Mouse (Mus musculus): Measurements from ENCODE around the gene Acsl5. TPM values are rescaled to one million over a fixed set of nuclear protein-coding genes. Genes with fewer than 3 reads are reported as not detected.

Acsl5 gene
- polyA plus RNA-seq, 1 experiment from 2014 or later = 63.2 TPM

- H3K27ac ChIP-seq (replicated peaks) = no peak overlapping the region
- H3K9me3 ChIP-seq (ENCODE audit: control insufficient read depth, low read length) = no peaks in the 10 kb centered on the region
- ATAC-seq (ENCODE audit: low FRiP score, low TSS enrichment) (no peak), DNase-seq (ENCODE audit: low spot score) (no peak)
- no peak overlapping the region for H3K4me2 ChIP-seq (replicated peaks; ENCODE audit: low read depth)
- no peak overlapping the region for H3K4me3 ChIP-seq (ENCODE audit: low read depth, low read length)
- no peak for TF ChIP-seq CTCF (IDR thresholded peaks at IDR 0.05; ENCODE audit: low read depth)
- TF ChIP-seq EP300 (optimal IDR thresholded peaks at IDR 0.05) = no peak
- H3K9ac ChIP-seq (ENCODE audit: low read length) = no peak overlapping the region
- H3K36me3 ChIP-seq (ENCODE audit: control insufficient read depth, insufficient read depth, low read length) = no peaks in the 10 kb centered on the region
- no peaks in the 10 kb centered on the region for H3K27me3 ChIP-seq (ENCODE audit: control insufficient read depth, insufficient read depth, low read length)
- H3K4me1 ChIP-seq (replicated peaks; ENCODE audit: control insufficient read depth, insufficient read depth) = no peaks in the 10 kb centered on the region; the same call in none of the 2 replicates
- 78% methylated on average over 3 of the region's 3 CpGs for WGBS
These were observed 13.5 kb downstream of the Acsl5 start for GRCm38 (mm10) chr19:55265269-55265668.

GRCm38 (mm10) chr19:55266786-55267185 is 15.0 kb downstream of the Acsl5 start:
- Histone ChIP-seq H3K9me3 (ENCODE audit: control insufficient read depth, low read length) (no peaks in the 10 kb centered on the region), H3K27ac (replicated peaks) (peak overlapping the region; percentile 58), H3K4me3 (ENCODE audit: low read depth, low read length) (no peak overlapping the region), H3K27me3 (ENCODE audit: control insufficient read depth, insufficient read depth, low read length) (no peaks in the 10 kb centered on the region), H3K9ac (ENCODE audit: low read length) (no peak overlapping the region), H3K4me1 (replicated peaks; ENCODE audit: control insufficient read depth, insufficient read depth) (no peaks in the 10 kb centered on the region; the same call in none of the 2 replicates), H3K36me3 (ENCODE audit: control insufficient read depth, insufficient read depth, low read length) (no peaks in the 10 kb centered on the region), H3K4me2 (replicated peaks; ENCODE audit: low read depth) (no peak overlapping the region)
- no peak for ATAC-seq (ENCODE audit: low FRiP score, low TSS enrichment)
- TF ChIP-seq CTCF (IDR thresholded peaks at IDR 0.05; ENCODE audit: low read depth) (no peak), EP300 (optimal IDR thresholded peaks at IDR 0.05) (peak; percentile 64)
- 67% methylated on average over 3 of the region's 3 CpGs for WGBS
- DNase-seq (ENCODE audit: low spot score) = no peak

GRCm38 (mm10) chr19:55268150-55268549 is 16.4 kb downstream of the Acsl5 start:
- DNase-seq (ENCODE audit: low spot score) = peak; percentile 32
- TF ChIP-seq EP300 (optimal IDR thresholded peaks at IDR 0.05) (no peak), CTCF (IDR thresholded peaks at IDR 0.05; ENCODE audit: low read depth) (no peak)
- H3K27me3 ChIP-seq (ENCODE audit: control insufficient read depth, insufficient read depth, low read length) = no peaks in the 10 kb centered on the region
- WGBS = 31% methylated on average over 3 of the region's 3 CpGs
- no peaks in the 10 kb centered on the region; the same call in none of the 2 replicates for H3K4me1 ChIP-seq (replicated peaks; ENCODE audit: control insufficient read depth, insufficient read depth)
- no peak overlapping the region for H3K4me2 ChIP-seq (replicated peaks; ENCODE audit: low read depth)
- peak; percentile 82 for ATAC-seq (ENCODE audit: low FRiP score, low TSS enrichment)
- no peaks in the 10 kb centered on the region for H3K9me3 ChIP-seq (ENCODE audit: control insufficient read depth, low read length)
- no peak overlapping the region for H3K9ac ChIP-seq (ENCODE audit: low read length)
- no peak overlapping the region for H3K4me3 ChIP-seq (ENCODE audit: low read depth, low read length)
- H3K27ac ChIP-seq (replicated peaks) = peak overlapping the region; percentile 58
- no peaks in the 10 kb centered on the region for H3K36me3 ChIP-seq (ENCODE audit: control insufficient read depth, insufficient read depth, low read length)

GRCm38 (mm10) chr19:55269051-55269450 is 17.3 kb downstream of the Acsl5 start:
- DNase-seq (ENCODE audit: low spot score) = no peak
- no peak for ATAC-seq (ENCODE audit: low FRiP score, low TSS enrichment)
- Histone ChIP-seq H3K27me3 (ENCODE audit: control insufficient read depth, insufficient read depth, low read length) (no peaks in the 10 kb centered on the region), H3K9ac (ENCODE audit: low read length) (no peak overlapping the region; the same call in 1 of the 2 replicates), H3K4me1 (replicated peaks; ENCODE audit: control insufficient read depth, insufficient read depth) (no peaks in the 10 kb centered on the region; the same call in none of the 2 replicates), H3K4me2 (replicated peaks; ENCODE audit: low read depth) (no peak overlapping the region), H3K4me3 (ENCODE audit: low read depth, low read length) (no peak overlapping the region), H3K36me3 (ENCODE audit: control insufficient read depth, insufficient read depth, low read length) (no peaks in the 10 kb centered on the region), H3K27ac (replicated peaks) (peak overlapping the region; percentile 45), H3K9me3 (ENCODE audit: control insufficient read depth, low read length) (no peaks in the 10 kb centered on the region)
- 69% methylated on average over 5 of the region's 5 CpGs for WGBS
- TF ChIP-seq EP300 (optimal IDR thresholded peaks at IDR 0.05) (no peak), CTCF (IDR thresholded peaks at IDR 0.05; ENCODE audit: low read depth) (no peak)

- H3K27ac ChIP-seq (replicated peaks) = peak overlapping the region; percentile 77
These were observed 19.7 kb downstream of the Acsl5 start for GRCm38 (mm10) chr19:55271448-55271847.

GRCm38 (mm10) chr19:55273340-55273739 is 21.6 kb downstream of the Acsl5 start:
- 79% methylated on average over 6 of the region's 6 CpGs for WGBS
- no peaks in the 10 kb centered on the region for H3K27me3 ChIP-seq (ENCODE audit: control insufficient read depth, insufficient read depth, low read length)
- H3K9ac ChIP-seq (ENCODE audit: low read length) = no peak overlapping the region
- TF ChIP-seq EP300 (optimal IDR thresholded peaks at IDR 0.05) = no peak
- TF ChIP-seq CTCF (IDR thresholded peaks at IDR 0.05; ENCODE audit: low read depth) = no peak
- no peak overlapping the region for H3K4me2 ChIP-seq (replicated peaks; ENCODE audit: low read depth)
- H3K4me3 ChIP-seq (ENCODE audit: low read depth, low read length) = no peak overlapping the region
- no peak overlapping the region for H3K27ac ChIP-seq (replicated peaks)
- H3K36me3 ChIP-seq (ENCODE audit: control insufficient read depth, insufficient read depth, low read length) = no peaks in the 10 kb centered on the region
- no peak for ATAC-seq (ENCODE audit: low FRiP score, low TSS enrichment)
- no peak for DNase-seq (ENCODE audit: low spot score)
- H3K9me3 ChIP-seq (ENCODE audit: control insufficient read depth, low read length) = no peaks in the 10 kb centered on the region
- H3K4me1 ChIP-seq (replicated peaks; ENCODE audit: control insufficient read depth, insufficient read depth) = no peaks in the 10 kb centered on the region; the same call in none of the 2 replicates

More at GRCm38 (mm10) chr19:55271448-55271847, 19.7 kb downstream of the Acsl5 start:
- H3K4me2 ChIP-seq (replicated peaks; ENCODE audit: low read depth) = no peak overlapping the region
- ATAC-seq (ENCODE audit: low FRiP score, low TSS enrichment) (peak; percentile 82), DNase-seq (ENCODE audit: low spot score) (peak; percentile 55)
- H3K36me3 ChIP-seq (ENCODE audit: control insufficient read depth, insufficient read depth, low read length) = no peaks in the 10 kb centered on the region
- 33% methylated on average over 3 of the region's 3 CpGs for WGBS
- no peaks in the 10 kb centered on the region for H3K27me3 ChIP-seq (ENCODE audit: control insufficient read depth, insufficient read depth, low read length)
- no peaks in the 10 kb centered on the region; the same call in none of the 2 replicates for H3K4me1 ChIP-seq (replicated peaks; ENCODE audit: control insufficient read depth, insufficient read depth)
- TF ChIP-seq CTCF (IDR thresholded peaks at IDR 0.05; ENCODE audit: low read depth) (no peak), EP300 (optimal IDR thresholded peaks at IDR 0.05) (no peak)
- H3K4me3 ChIP-seq (ENCODE audit: low read depth, low read length) = no peak overlapping the region
- H3K9me3 ChIP-seq (ENCODE audit: control insufficient read depth, low read length) = no peaks in the 10 kb centered on the region
- H3K9ac ChIP-seq (ENCODE audit: low read length) = no peak overlapping the region
